Mouse (Mus musculus): ENCODE measurements around the gene Gon7.

Gene Gon7

GRCm38 (mm10) chr12:102757689-102758402, at the start of gene Gon7, which contains the start of the genes Gm28051 and Ubr7:
TSS of gene Gon7 (minus strand) at chr12:102757803.
TSS of gene Gm28051 (minus strand) at chr12:102757765.
TSS of gene Ubr7 (plus strand) at chr12:102757967.
- peak; percentile 97 for DNase-seq

- DNase-seq, result no peak
Measured at GRCm38 (mm10) chr12:102799528-102799927, 41.9 kb upstream of the Gon7 start.

- DNase-seq, result no peak
Measured at GRCm38 (mm10) chr12:102787927-102788326, 30.3 kb upstream of the Gon7 start.

- DNase-seq, result peak; percentile 54
Measured at GRCm38 (mm10) chr12:102785593-102785985, 28.0 kb upstream of the Gon7 start.

DNA sequence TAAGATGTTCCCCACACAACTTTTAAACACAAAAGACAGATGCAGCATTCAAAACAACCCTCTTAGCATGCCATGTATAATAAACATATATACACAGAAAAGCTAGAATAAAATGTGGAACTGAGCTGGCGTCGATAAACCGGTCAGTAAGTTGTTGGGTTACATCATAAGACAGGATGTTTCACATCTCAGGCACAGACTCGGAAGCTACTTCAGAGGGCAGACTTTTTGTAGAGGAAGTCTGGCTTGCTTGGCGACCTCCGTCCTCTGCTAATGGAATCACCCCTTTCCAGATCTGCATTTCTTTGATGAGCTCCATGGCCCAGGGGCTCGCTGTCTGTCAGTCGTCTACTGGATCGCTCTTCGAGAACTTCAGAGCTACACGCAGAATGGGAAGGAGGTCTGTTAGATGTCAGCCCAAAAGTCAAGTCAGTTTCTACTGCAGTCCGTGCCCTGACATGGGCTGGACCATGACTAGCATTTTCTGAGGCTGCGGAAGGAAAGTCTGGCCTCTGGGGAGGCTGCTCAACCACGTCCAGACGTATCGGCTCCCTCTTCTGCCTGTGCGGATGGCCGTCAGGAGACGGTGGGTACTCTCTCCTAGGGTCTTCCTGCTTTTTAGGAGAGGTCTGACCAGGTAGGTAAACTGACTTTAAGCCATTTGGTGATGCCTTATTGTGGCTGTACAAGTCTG, 27.4 kb upstream of the Gon7 start:
- DNase-seq, result no peak

DNA sequence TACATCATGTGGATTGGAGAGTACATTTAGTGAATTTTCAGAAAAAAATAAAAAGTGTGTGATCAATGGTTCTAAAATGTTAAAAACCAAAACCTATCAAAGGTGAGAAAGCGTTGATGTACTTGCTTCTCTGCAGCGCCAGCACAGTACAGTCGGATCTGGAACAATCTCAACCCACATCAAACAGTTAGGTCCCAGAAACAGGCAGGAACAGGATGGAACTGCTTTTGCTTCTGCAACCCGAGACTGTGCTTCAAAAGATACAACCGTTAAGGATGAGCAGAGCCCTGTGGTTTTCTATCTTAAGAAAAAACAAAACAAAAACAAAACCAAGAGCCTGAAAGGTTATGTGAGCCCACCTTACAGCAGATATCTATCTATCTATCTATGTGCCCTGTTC, 25.2 kb upstream of the Gon7 start:
- no peak for DNase-seq

DNA sequence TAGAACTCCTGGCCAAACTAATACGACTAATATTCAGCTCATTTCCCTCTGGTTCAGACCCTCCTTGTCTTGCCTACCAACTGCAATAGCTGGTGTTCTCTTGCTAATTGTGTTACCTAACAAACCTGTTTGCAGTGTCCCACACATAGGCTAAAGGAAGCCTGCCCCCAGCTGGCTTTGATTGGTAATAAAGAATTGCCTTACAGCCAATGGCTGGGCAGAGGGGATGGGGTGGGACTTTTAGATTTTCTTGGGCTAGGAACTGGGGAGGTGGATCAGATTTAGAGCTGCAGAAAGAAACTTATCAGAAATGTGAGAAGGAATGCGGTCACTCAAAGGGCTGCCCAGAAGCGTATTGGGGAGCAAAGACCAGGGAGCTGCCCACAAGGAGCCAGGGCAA, 21.8 kb upstream of the Gon7 start:
- no peak for DNase-seq

DNA sequence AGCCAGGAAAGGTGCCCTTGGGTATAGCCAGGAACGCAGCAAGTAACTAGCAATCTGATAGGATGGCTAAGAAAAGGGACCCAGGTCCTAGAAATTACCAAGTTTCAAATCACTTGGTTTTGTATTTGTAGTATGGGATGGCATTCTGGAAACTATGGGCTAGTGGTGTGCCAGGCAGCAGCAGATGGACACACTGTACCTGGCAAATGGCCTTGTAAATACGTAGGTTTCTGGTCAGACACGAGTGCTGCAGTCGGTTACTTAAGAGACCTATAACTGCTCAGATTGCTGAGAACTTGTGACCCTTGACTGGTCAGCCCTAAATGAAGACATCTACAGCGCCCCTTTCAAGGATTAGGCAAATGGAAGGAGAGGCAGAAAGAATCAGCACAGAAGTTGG, 20.5 kb upstream of the Gon7 start:
- DNase-seq, result no peak

GRCm38 (mm10) chr12:102776035-102776434, 18.4 kb upstream of the Gon7 start:
- DNase-seq, result no peak

- DNase-seq, result no peak
Measured at GRCm38 (mm10) chr12:102772676-102773075, 15.1 kb upstream of the Gon7 start.

DNA sequence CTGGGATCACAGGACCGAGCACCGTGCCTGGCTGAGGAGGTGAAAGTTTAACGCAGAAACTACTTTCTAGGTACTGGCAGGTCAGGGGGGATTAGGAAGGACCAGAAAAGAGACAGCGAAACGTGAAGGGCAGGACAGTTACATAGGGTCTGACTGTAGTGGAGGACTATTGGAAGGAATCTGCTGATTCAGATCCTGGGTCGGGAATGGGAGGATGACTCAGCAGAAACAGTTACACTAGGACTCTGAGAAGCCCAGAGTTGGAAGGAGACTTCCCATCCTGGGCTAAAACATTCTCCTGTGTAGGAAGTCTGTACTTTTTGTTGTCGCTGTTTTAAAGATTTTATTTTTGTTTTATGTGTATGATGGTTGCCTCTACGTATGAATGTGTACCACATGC, 14.0 kb upstream of the Gon7 start:
- DNase-seq, result no peak

- DNase-seq, result no peak
Measured at GRCm38 (mm10) chr12:102769000-102769399, 11.4 kb upstream of the Gon7 start.

DNA sequence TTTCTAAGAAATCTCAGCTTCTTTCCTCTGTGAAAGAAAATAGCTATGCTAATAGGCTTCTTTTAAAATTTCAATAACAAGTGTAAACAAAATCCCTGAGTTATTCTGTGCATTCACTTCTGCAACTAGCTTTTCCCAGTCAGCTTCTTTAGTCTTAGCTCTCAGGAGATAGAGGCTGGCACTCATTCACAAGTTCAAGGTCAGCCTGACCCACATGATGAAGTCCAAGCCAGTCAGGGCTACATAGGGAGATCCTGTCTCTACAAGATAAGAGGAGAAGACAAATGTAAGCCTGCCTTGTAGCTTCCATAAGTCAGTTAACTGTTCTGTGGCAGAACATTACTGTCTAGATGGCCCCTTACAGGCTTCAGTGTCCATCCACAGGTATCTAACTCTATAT, 6.1 kb upstream of the Gon7 start:
- DNase-seq, result no peak

DNA sequence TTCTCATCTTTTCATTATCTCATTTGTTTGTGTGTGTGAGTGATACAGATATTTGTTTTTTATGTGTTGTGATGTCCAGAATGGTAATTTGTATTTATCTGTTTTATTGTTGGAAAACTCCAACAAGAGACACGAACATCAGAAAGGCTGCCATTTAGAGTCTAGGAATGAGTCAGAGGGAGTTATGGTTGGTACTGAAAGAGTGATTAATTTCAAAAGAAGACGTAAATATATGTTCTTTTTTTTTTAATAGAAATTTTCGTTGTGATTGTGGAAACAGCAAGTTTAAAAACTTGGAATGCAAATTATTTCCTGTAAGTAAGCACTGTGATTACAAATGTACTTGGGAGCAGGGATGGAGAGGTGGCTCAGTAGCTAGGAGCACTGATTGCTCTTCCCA, 4.1 kb upstream of the Gon7 start:
- DNase-seq, result no peak

DNA sequence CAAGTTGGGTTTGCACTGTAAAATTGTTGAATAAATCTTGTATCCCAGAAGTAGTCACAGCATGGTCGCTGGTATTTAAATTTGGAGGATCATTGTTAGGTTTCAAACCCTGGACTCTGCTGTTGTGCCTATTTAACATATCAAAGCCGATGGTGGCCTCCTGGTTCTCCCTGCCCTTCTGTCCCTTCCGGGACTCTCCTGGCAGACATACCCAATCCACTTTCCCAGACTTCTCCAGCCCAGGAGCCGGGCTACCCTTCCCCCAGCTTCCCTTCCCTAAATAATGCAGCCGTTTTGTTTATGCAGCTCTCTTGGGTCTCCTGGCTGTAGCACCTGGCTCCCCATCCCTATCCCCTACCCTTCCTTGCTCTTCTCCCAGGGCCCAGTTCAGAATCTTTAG, 1.3 kb upstream of the Gon7 start:
- DNase-seq, result no peak

DNA sequence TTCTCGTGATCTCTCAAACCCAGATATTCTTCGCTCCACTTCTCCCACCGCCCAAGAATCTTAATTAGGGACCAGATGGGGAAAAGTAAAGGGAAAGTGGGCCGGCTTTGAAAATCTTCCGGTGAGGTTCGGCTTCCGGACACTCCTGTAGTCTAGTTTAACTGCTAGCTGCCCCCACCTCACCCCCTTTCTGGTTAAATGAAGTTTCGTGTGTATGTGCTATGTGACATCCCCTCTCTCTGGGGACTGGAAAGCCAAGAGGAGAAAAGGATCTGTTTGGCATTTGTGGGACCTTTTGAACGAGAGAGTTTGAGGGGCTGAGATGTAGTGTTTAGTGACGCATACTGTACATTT, 777 bp upstream of the Gon7 start, which contains the start of gene Gm20604:
Gene Gm20604 (minus strand): TSS at position 270 of the 354 bp plus-strand sequence.
- no peak for DNase-seq

DNA sequence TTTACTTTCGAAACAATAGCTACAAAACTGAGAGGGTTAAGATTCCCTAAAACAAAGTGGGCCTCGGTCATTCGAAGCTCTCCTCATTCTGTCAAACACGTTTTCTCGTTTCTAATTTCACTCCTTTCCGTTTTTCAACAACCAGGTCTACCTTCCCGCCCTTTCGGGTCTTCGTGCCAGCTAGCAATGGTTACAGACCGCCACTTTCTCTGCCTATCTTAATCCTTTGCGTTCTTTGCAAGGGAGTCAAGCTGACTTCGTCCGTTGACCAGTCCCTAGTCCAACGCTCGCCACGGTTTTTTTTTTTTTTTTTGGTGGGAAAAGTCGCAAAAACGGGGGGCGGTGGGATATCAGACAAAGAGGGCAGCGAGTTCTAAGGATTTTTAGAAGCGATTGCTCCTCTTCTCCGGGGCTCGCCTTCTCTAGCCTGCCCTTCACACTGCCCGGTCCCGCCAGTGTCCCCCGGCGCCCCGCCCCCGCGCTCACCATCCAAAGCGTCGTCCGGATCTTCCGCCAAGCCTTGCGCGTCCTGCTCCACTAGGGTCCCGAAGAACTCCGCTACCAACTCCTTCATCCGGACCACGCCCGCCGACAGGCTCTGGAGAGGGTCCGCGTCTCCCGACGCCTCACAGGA, 431 bp downstream of the Gon7 start:
- no peak for DNase-seq

DNA sequence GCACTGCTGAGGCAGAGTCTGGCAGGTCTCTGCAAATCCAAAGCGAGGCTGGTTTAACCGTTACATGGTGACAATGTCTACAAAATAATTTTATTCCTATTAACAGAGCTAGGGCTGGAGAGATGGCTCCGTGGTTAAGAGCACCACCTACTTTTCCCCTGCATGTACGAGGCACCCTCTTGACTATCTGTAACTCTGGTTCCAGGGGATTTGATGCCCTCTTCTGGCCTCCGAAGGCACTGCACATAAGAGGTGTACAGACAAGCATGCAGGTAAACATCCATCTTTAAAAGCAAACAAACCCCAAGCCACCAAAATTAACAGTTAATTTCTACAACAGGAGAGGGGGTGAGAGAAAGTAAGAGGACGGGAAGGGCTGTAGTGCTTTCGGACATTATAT, 1.3 kb downstream of the Gon7 start:
- DNase-seq, result no peak

GRCm38 (mm10) chr12:102748256-102748655, 9.3 kb downstream of the Gon7 start:
- no peak for DNase-seq

- no peak for DNase-seq
Measured at GRCm38 (mm10) chr12:102744839-102745238, 12.8 kb downstream of the Gon7 start.

GRCm38 (mm10) chr12:102743589-102744574, 13.7 kb downstream of the Gon7 start, which contains the start of the genes Moap1 and Tmem251:
TSS of gene Moap1 (minus strand) at chr12:102743661.
TSS of gene Tmem251 (plus strand) at chr12:102743762.
- DNase-seq, result peak; percentile 89

GRCm38 (mm10) chr12:102743036-102743588, 14.5 kb downstream of the Gon7 start:
- no peak for DNase-seq
